Mouse (Mus musculus) liver, postnatal 0 days (tissue): ENCODE data around the gene Gtf2ird1. TPM values are rescaled to one million over a fixed set of nuclear protein-coding genes. Genes with fewer than 3 reads are reported as not detected.

Experiments
- ATAC-seq: fragments of 200-750 bp; cut with Nextera tagmentation; 2 replicates; pipeline ENCODE4 v1.8.0; 2017; ENCODE audit warnings: mild to moderate bottlenecking, moderate library complexity
- DNase-seq: peaks from one replicate; pipeline ENCODE4 v3.0.0-alpha.2; 2016
- H3K27ac ChIP-seq: fragments of 300-500 bp; sonication (generic); 2 replicates; pipeline ENCODE4 v1.5.1; 2014; ENCODE audit warnings: antibody characterized with exemption, moderate library complexity, mild to moderate bottlenecking, low read depth
- H3K27me3 ChIP-seq: fragments of 300-500 bp; sonication (generic); 2 replicates; pipeline ENCODE4 v1.6.1; 2014; ENCODE audit warnings: low read length, control low read depth, mixed read lengths; ENCODE audit not compliant: insufficient read depth
- H3K36me3 ChIP-seq: fragments of 300-500 bp; sonication (generic); replicated peaks from 2 replicates; pipeline ENCODE4 v1.6.1; 2014; ENCODE audit warnings: mild to moderate bottlenecking, control low read depth, low read length, moderate library complexity, mixed read lengths; ENCODE audit not compliant: insufficient read depth
- H3K4me1 ChIP-seq: fragments of 300-500 bp; sonication (generic); 2 replicates; pipeline ENCODE4 v1.6.1; 2014; ENCODE audit warnings: antibody characterized with exemption, mild to moderate bottlenecking, control low read depth; ENCODE audit not compliant: insufficient read depth
- H3K4me2 ChIP-seq: fragments of 300-500 bp; sonication (generic); 2 replicates; pipeline ENCODE4 v1.6.1; 2014; ENCODE audit warnings: low read depth, mild to moderate bottlenecking, low read length, moderate library complexity, mixed read lengths
- H3K4me3 ChIP-seq: fragments of 300-500 bp; sonication (generic); 2 replicates; pipeline ENCODE4 v1.5.1; 2014; ENCODE audit warnings: low read depth, low read length
- H3K9ac ChIP-seq: fragments of 300-500 bp; sonication (generic); replicated peaks from 2 replicates; pipeline ENCODE4 v1.6.1; 2014; ENCODE audit warnings: mild to moderate bottlenecking, moderate library complexity
- H3K9me3 ChIP-seq: fragments of 300-500 bp; sonication (generic); 2 replicates; pipeline ENCODE4 v1.6.1; 2016; ENCODE audit warnings: mild to moderate bottlenecking, control low read depth, low read length, mixed read lengths
- CTCF ChIP-seq: sonication (generic); IDR thresholded peaks from 2 replicates; pipeline ENCODE4 v1.5.1; 2016; ENCODE audit warnings: antibody characterized with exemption, low read depth
- EP300 ChIP-seq: IDR thresholded peaks from 2 replicates; pipeline ENCODE4 v1.6.1; 2016; ENCODE audit warnings: antibody characterized with exemption, low read depth, mild to moderate bottlenecking
- WGBS: fragments of 180-500 bp; shearing (Covaris S2); extraction: QIAGEN DNeasy Blood & Tissue Kit; methylation state at CpG from one replicate; pipeline ENCODE4 v1.1.7; 2014; ENCODE audit not compliant: insufficient replicate concordance; 5-methylcytosine and 5-hydroxymethylcytosine counted together
- microRNA-seq: library from miRNA; unstranded; fragments of <30 nt; microRNA quantifications from one replicate; pipeline ENCODE4, GENCODE M21; 2016
- polyA plus RNA-seq: library from polyadenylated mRNA; unstranded; fragments of >200 nt; fragmentation: Nextera tagmentation; extraction: Ambion mirVana; gene quantifications from 2 replicates; pipeline ENCODE4 v1.2.1, GENCODE M21; 2015

Gtf2ird1 gene
- polyA plus RNA-seq, 1 experiment from 2014 or later = 10.0 TPM

DNA sequence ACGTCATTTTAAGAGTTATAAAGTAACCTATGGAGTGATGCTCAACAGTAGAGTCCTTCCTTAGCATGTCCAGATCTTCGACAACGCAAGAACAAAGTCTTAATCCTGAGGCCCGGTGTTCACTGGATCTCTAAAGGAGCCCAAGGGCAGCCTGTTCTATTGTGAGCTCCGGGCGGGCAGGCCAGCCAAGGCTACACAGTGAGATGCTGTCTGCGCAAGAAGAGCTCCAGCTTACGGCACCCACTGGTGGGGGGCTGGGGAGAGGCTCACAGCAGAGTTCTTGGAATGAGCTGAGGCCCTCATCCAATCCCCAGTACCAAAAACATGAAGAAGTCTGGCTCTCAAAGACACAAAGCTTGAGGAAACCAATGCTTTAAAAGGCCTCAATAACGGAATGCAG, 146.3 kb downstream of the Gtf2ird1 start:
- ATAC-seq (no peak), DNase-seq (no peak)
- 91% methylated on average over 9 of the region's 9 CpGs for WGBS

GRCm38 (mm10) chr5:134309345-134309744, 147.2 kb downstream of the Gtf2ird1 start:
- no peak overlapping the region for H3K4me3 ChIP-seq
- no peaks in the 10 kb centered on the region for H3K9me3 ChIP-seq
- H3K27me3 ChIP-seq = no peaks in the 10 kb centered on the region
- H3K4me2 ChIP-seq = no peak overlapping the region
- H3K36me3 ChIP-seq = peaks cover 32% of the 10 kb centered on the region
- H3K27ac ChIP-seq = no peak overlapping the region
- DNase-seq (no peak), ATAC-seq (no peak)
- WGBS = 96% methylated on average over 1 of the region's 1 CpGs
- TF ChIP-seq CTCF = no peak
- no peak for TF ChIP-seq EP300
- H3K9ac ChIP-seq = no peak overlapping the region
- H3K4me1 ChIP-seq = peaks cover 11% of the 10 kb centered on the region; the same call in 1 of the 2 replicates

More for the DNA sequence above, 146.3 kb downstream of the Gtf2ird1 start:
- Histone ChIP-seq H3K36me3 (peaks cover 26% of the 10 kb centered on the region), H3K27me3 (no peaks in the 10 kb centered on the region), H3K9me3 (no peaks in the 10 kb centered on the region), H3K9ac (no peak overlapping the region), H3K4me1 (peaks cover 11% of the 10 kb centered on the region; the same call in 1 of the 2 replicates), H3K4me3 (no peak overlapping the region), H3K4me2 (no peak overlapping the region), H3K27ac (no peak overlapping the region)
- TF ChIP-seq CTCF (no peak), EP300 (no peak)

Small RNA genes within 50 kb of the gene (microRNA-seq; reads per million reads assigned to microRNA genes)
- not detected for gene Gm26340
- not detected for gene Mir3965

Other genes with a start within 250 kb of the Gtf2ird1 start
- 24.4 and 26.0 TPM in 2 replicates for gene Ncf1, start 227.1 kb downstream of the Gtf2ird1 start, polyA plus RNA-seq
- gene Gtf2i, start 142.0 kb downstream of the Gtf2ird1 start, polyA plus RNA-seq = 29.8 and 34.7 TPM in 2 replicates
- gene Clip2, start 95.7 kb upstream of the Gtf2ird1 start, polyA plus RNA-seq = 0.21 and 0.29 TPM in 2 replicates
- gene Syna, start 103.5 kb upstream of the Gtf2ird1 start, polyA plus RNA-seq = not detected in 2 replicates
- 75.4 and 81.4 TPM in 2 replicates for gene Rfc2, start 124.7 kb upstream of the Gtf2ird1 start, polyA plus RNA-seq
- 2.4 TPM in 2 replicates for gene Lat2, start 158.3 kb upstream of the Gtf2ird1 start, polyA plus RNA-seq
- 124 and 132 TPM in 2 replicates for gene Eif4h, start 182.8 kb upstream of the Gtf2ird1 start, polyA plus RNA-seq
- 0.59 and 0.73 TPM in 2 replicates for gene Limk1, start 231.9 kb upstream of the Gtf2ird1 start, polyA plus RNA-seq